Mouse (Mus musculus) layer of hippocampus, adult 9-11 months (tissue): ENCODE data around the gene Pdx1.

Experiments
- DNase-seq: peaks from one replicate; pipeline ENCODE4 v3.0.0; 2022

Pdx1 gene

GRCm38 (mm10) chr5:147312830-147313685 lies 43.3 kb downstream of the Pdx1 start:
- no peak for DNase-seq

GRCm38 (mm10) chr5:147314646-147315431 lies 45.1 kb downstream of the Pdx1 start:
- no peak for DNase-seq

- no peak for DNase-seq
Observed at GRCm38 (mm10) chr5:147315432-147316075, 45.8 kb downstream of the Pdx1 start.

GRCm38 (mm10) chr5:147317321-147317720 lies 47.6 kb downstream of the Pdx1 start:
- DNase-seq: no peak

GRCm38 (mm10) chr5:147317991-147318390 lies 48.2 kb downstream of the Pdx1 start:
- no peak for DNase-seq

GRCm38 (mm10) chr5:147319653-147320052 lies 49.9 kb downstream of the Pdx1 start:
- DNase-seq: no peak

- DNase-seq: no peak
Observed at GRCm38 (mm10) chr5:147322183-147322582, 52.4 kb downstream of the Pdx1 start, which contains the start of gene Urad. Urad (minus strand) TSS chr5:147322440.

- DNase-seq: no peak
Observed at GRCm38 (mm10) chr5:147323237-147323917, 53.6 kb downstream of the Pdx1 start.
